Mouse (Mus musculus): ENCODE measurements around the gene Kif1b. TPM values are rescaled to one million over a fixed set of nuclear protein-coding genes. Genes with fewer than 3 reads are reported as not detected.
"Not testable (repeated sequence)": the region's sequence is repeated elsewhere in the genome, so short reads cannot be mapped to it uniquely, and the experiment has no call there.

The Kif1b gene
- polyA plus RNA-seq, 1 experiment from 2014 or later, result 5.5 TPM

GRCm38 (mm10) chr4:149255277-149256270, 51.9 kb downstream of the Kif1b start:
- Histone ChIP-seq H3K27me3 (ENCODE audit: control insufficient read depth, insufficient read depth, low read depth, low read length) (no peaks in the 10 kb centered on the region), H3K9ac (ENCODE audit: low read depth, low read length) (no peak overlapping the region), H3K4me1 (ENCODE audit: control insufficient read depth, low read depth, low read length) (no peaks in the 10 kb centered on the region), H3K27ac (ENCODE audit: low read length) (no peak overlapping the region), H3K36me3 (ENCODE audit: control insufficient read depth, insufficient read depth) (no peaks in the 10 kb centered on the region), H3K9me3 (replicated peaks; ENCODE audit: control insufficient read depth, low read length) (no peaks in the 10 kb centered on the region), H3K4me2 (ENCODE audit: low read depth, low read length) (no peak overlapping the region), H3K4me3 (ENCODE audit: low read depth, low read length) (no peak overlapping the region)
- WGBS (ENCODE audit: insufficient replicate concordance), result 53% methylated on average over 13 of the region's 13 CpGs
- no peak for ATAC-seq (ENCODE audit: low read depth)

- ATAC-seq (ENCODE audit: low read depth), result no peak
- 65% methylated on average over 4 of the region's 4 CpGs for WGBS (ENCODE audit: insufficient replicate concordance)
- no peak overlapping the region for H3K27ac ChIP-seq (ENCODE audit: low read length)
Observed at GRCm38 (mm10) chr4:149254827-149255226, 52.7 kb downstream of the Kif1b start.

GRCm38 (mm10) chr4:149249311-149249710, 58.2 kb downstream of the Kif1b start:
- Histone ChIP-seq H3K27ac (ENCODE audit: low read length) (no peak overlapping the region), H3K27me3 (ENCODE audit: control insufficient read depth, insufficient read depth, low read depth, low read length) (no peaks in the 10 kb centered on the region), H3K4me2 (ENCODE audit: low read depth, low read length) (no peak overlapping the region), H3K4me1 (ENCODE audit: control insufficient read depth, low read depth, low read length) (no peaks in the 10 kb centered on the region), H3K4me3 (ENCODE audit: low read depth, low read length) (no peak overlapping the region), H3K36me3 (ENCODE audit: control insufficient read depth, insufficient read depth) (no peaks in the 10 kb centered on the region), H3K9ac (ENCODE audit: low read depth, low read length) (no peak overlapping the region), H3K9me3 (replicated peaks; ENCODE audit: control insufficient read depth, low read length) (no peaks in the 10 kb centered on the region)
- WGBS (ENCODE audit: insufficient replicate concordance), result 55% methylated on average over 1 of the region's 1 CpGs
- ATAC-seq (ENCODE audit: low read depth), result no peak

More at GRCm38 (mm10) chr4:149254827-149255226, 52.7 kb downstream of the Kif1b start:
- no peak overlapping the region for H3K4me2 ChIP-seq (ENCODE audit: low read depth, low read length)
- no peaks in the 10 kb centered on the region for H3K36me3 ChIP-seq (ENCODE audit: control insufficient read depth, insufficient read depth)
- no peak overlapping the region for H3K9ac ChIP-seq (ENCODE audit: low read depth, low read length)
- no peaks in the 10 kb centered on the region for H3K27me3 ChIP-seq (ENCODE audit: control insufficient read depth, insufficient read depth, low read depth, low read length)
- no peaks in the 10 kb centered on the region for H3K9me3 ChIP-seq (replicated peaks; ENCODE audit: control insufficient read depth, low read length)
- no peak overlapping the region for H3K4me3 ChIP-seq (ENCODE audit: low read depth, low read length)
- H3K4me1 ChIP-seq (ENCODE audit: control insufficient read depth, low read depth, low read length), result no peaks in the 10 kb centered on the region

- Histone ChIP-seq H3K4me3 (ENCODE audit: low read depth, low read length) (no peak overlapping the region), H3K36me3 (ENCODE audit: control insufficient read depth, insufficient read depth) (no peaks in the 10 kb centered on the region), H3K27ac (ENCODE audit: low read length) (no peak overlapping the region), H3K9ac (ENCODE audit: low read depth, low read length) (no peak overlapping the region), H3K4me2 (ENCODE audit: low read depth, low read length) (no peak overlapping the region), H3K4me1 (ENCODE audit: control insufficient read depth, low read depth, low read length) (no peaks in the 10 kb centered on the region), H3K9me3 (replicated peaks; ENCODE audit: control insufficient read depth, low read length) (no peaks in the 10 kb centered on the region), H3K27me3 (ENCODE audit: control insufficient read depth, insufficient read depth, low read depth, low read length) (no peaks in the 10 kb centered on the region)
- 73% methylated on average over 5 of the region's 5 CpGs for whole genome bisulfite sequencing (ENCODE audit: insufficient replicate concordance)
- ATAC-seq (ENCODE audit: low read depth), result no peak
Observed at GRCm38 (mm10) chr4:149247772-149248171, 59.7 kb downstream of the Kif1b start.

GRCm38 (mm10) chr4:149247156-149247633, 60.3 kb downstream of the Kif1b start:
- Histone ChIP-seq H3K4me2 (ENCODE audit: low read depth, low read length) (no peak overlapping the region), H3K27me3 (ENCODE audit: control insufficient read depth, insufficient read depth, low read depth, low read length) (no peaks in the 10 kb centered on the region), H3K27ac (ENCODE audit: low read length) (no peak overlapping the region), H3K9me3 (replicated peaks; ENCODE audit: control insufficient read depth, low read length) (no peaks in the 10 kb centered on the region), H3K36me3 (ENCODE audit: control insufficient read depth, insufficient read depth) (no peaks in the 10 kb centered on the region), H3K4me1 (ENCODE audit: control insufficient read depth, low read depth, low read length) (no peaks in the 10 kb centered on the region), H3K9ac (ENCODE audit: low read depth, low read length) (no peak overlapping the region), H3K4me3 (ENCODE audit: low read depth, low read length) (no peak overlapping the region)
- no peak for ATAC-seq (ENCODE audit: low read depth)
- WGBS (ENCODE audit: insufficient replicate concordance), result 79% methylated on average over 8 of the region's 8 CpGs

- 69% methylated on average over 7 of the region's 7 CpGs for WGBS (ENCODE audit: insufficient replicate concordance)
- ATAC-seq (ENCODE audit: low read depth), result no peak
- no peak overlapping the region for H3K27ac ChIP-seq (ENCODE audit: low read length)
- H3K4me1 ChIP-seq (ENCODE audit: control insufficient read depth, low read depth, low read length), result no peaks in the 10 kb centered on the region
- H3K4me2 ChIP-seq (ENCODE audit: low read depth, low read length), result no peak overlapping the region
- H3K9ac ChIP-seq (ENCODE audit: low read depth, low read length), result no peak overlapping the region
- no peak overlapping the region for H3K4me3 ChIP-seq (ENCODE audit: low read depth, low read length)
- H3K9me3 ChIP-seq (replicated peaks; ENCODE audit: control insufficient read depth, low read length), result no peaks in the 10 kb centered on the region
- H3K27me3 ChIP-seq (ENCODE audit: control insufficient read depth, insufficient read depth, low read depth, low read length), result no peaks in the 10 kb centered on the region
- no peaks in the 10 kb centered on the region for H3K36me3 ChIP-seq (ENCODE audit: control insufficient read depth, insufficient read depth)
Observed at GRCm38 (mm10) chr4:149246578-149247155, 60.8 kb downstream of the Kif1b start.

- WGBS (ENCODE audit: insufficient replicate concordance), result 80% methylated on average over 15 of the region's 15 CpGs
- ATAC-seq (ENCODE audit: low read depth), result no peak
Observed at GRCm38 (mm10) chr4:149237011-149237410, 70.5 kb downstream of the Kif1b start.

GRCm38 (mm10) chr4:149233938-149234337, 73.6 kb downstream of the Kif1b start:
- Histone ChIP-seq H3K9me3 (replicated peaks; ENCODE audit: control insufficient read depth, low read length) (no peaks in the 10 kb centered on the region), H3K4me1 (ENCODE audit: control insufficient read depth, low read depth, low read length) (no peaks in the 10 kb centered on the region; the same call in 1 of the 2 replicates), H3K27ac (ENCODE audit: low read length) (no peak overlapping the region), H3K4me2 (ENCODE audit: low read depth, low read length) (no peak overlapping the region), H3K4me3 (ENCODE audit: low read depth, low read length) (no peak overlapping the region), H3K27me3 (ENCODE audit: control insufficient read depth, insufficient read depth, low read depth, low read length) (no peaks in the 10 kb centered on the region), H3K36me3 (ENCODE audit: control insufficient read depth, insufficient read depth) (no peaks in the 10 kb centered on the region), H3K9ac (ENCODE audit: low read depth, low read length) (no peak overlapping the region)
- 28% methylated on average over 9 of the region's 9 CpGs for WGBS (ENCODE audit: insufficient replicate concordance)
- ATAC-seq (ENCODE audit: low read depth), result no peak

More at GRCm38 (mm10) chr4:149237011-149237410, 70.5 kb downstream of the Kif1b start:
- Histone ChIP-seq H3K27me3 (ENCODE audit: control insufficient read depth, insufficient read depth, low read depth, low read length) (no peaks in the 10 kb centered on the region), H3K9ac (ENCODE audit: low read depth, low read length) (no peak overlapping the region), H3K4me1 (ENCODE audit: control insufficient read depth, low read depth, low read length) (no peaks in the 10 kb centered on the region; the same call in 1 of the 2 replicates), H3K4me2 (ENCODE audit: low read depth, low read length) (no peak overlapping the region), H3K27ac (ENCODE audit: low read length) (no peak overlapping the region), H3K36me3 (ENCODE audit: control insufficient read depth, insufficient read depth) (no peaks in the 10 kb centered on the region), H3K4me3 (ENCODE audit: low read depth, low read length) (no peak overlapping the region), H3K9me3 (replicated peaks; ENCODE audit: control insufficient read depth, low read length) (no peaks in the 10 kb centered on the region)

GRCm38 (mm10) chr4:149228682-149229081, 78.8 kb downstream of the Kif1b start:
- H3K27ac ChIP-seq (ENCODE audit: low read length); H3K4me2 ChIP-seq (ENCODE audit: low read depth, low read length); H3K9me3 ChIP-seq (replicated peaks; ENCODE audit: control insufficient read depth, low read length); H3K36me3 ChIP-seq (ENCODE audit: control insufficient read depth, insufficient read depth); H3K4me3 ChIP-seq (ENCODE audit: low read depth, low read length); H3K9ac ChIP-seq (ENCODE audit: low read depth, low read length); H3K27me3 ChIP-seq (ENCODE audit: control insufficient read depth, insufficient read depth, low read depth, low read length); ATAC-seq (ENCODE audit: low read depth); H3K4me1 ChIP-seq (ENCODE audit: control insufficient read depth, low read depth, low read length): not testable (repeated sequence)
- 58% methylated on average over 3 of the region's 3 CpGs for WGBS (ENCODE audit: insufficient replicate concordance)

All from liver, embryonic 16.5 days (tissue).